Mouse (Mus musculus) erythroblast, embryonic 14.5 days (primary cell): ENCODE data around the gene Atp5d. TPM values are rescaled to one million over a fixed set of nuclear protein-coding genes. Genes with fewer than 3 reads are reported as not detected.

Experiments
- H3K27me3 ChIP-seq: 2 replicates; pipeline ENCODE4 v1.6.1; 2012; ENCODE audit warnings: inconsistent platforms; ENCODE audit not compliant: control insufficient read depth
- H3K36me3 ChIP-seq: 2 replicates; pipeline ENCODE4 v1.6.1; 2012; ENCODE audit warnings: mild to moderate bottlenecking, inconsistent platforms; ENCODE audit not compliant: control insufficient read depth
- H3K4me1 ChIP-seq: 2 replicates; pipeline ENCODE4 v1.6.1; 2012; ENCODE audit warnings: inconsistent platforms; ENCODE audit not compliant: control insufficient read depth
- H3K4me3 ChIP-seq: replicated peaks from 2 replicates; pipeline ENCODE3; 2012; ENCODE audit warnings: moderate library complexity, mild to moderate bottlenecking, inconsistent platforms
- H3K9me3 ChIP-seq: 2 replicates; pipeline ENCODE4 v1.6.1; 2012; ENCODE audit warnings: low read length, inconsistent platforms, mixed read lengths; ENCODE audit not compliant: control insufficient read depth
- GATA1 ChIP-seq: IDR thresholded peaks from 2 replicates; pipeline ENCODE4 v1.6.1; 2012; ENCODE audit warnings: low read length, inconsistent platforms, mixed read lengths
- TAL1 ChIP-seq: IDR thresholded peaks from 3 replicates; pipeline ENCODE4 v1.6.1; 2012; ENCODE audit warnings: low read length, inconsistent platforms, mixed read lengths
- polyA plus RNA-seq: library from polyadenylated mRNA; stranded (reverse); fragments of >175 nt; gene quantifications from 2 replicates; pipeline ENCODE4 v1.2.3, GENCODE M21; 2012

Atp5d gene
- polyA plus RNA-seq, 1 experiment = 144 TPM

DNA sequence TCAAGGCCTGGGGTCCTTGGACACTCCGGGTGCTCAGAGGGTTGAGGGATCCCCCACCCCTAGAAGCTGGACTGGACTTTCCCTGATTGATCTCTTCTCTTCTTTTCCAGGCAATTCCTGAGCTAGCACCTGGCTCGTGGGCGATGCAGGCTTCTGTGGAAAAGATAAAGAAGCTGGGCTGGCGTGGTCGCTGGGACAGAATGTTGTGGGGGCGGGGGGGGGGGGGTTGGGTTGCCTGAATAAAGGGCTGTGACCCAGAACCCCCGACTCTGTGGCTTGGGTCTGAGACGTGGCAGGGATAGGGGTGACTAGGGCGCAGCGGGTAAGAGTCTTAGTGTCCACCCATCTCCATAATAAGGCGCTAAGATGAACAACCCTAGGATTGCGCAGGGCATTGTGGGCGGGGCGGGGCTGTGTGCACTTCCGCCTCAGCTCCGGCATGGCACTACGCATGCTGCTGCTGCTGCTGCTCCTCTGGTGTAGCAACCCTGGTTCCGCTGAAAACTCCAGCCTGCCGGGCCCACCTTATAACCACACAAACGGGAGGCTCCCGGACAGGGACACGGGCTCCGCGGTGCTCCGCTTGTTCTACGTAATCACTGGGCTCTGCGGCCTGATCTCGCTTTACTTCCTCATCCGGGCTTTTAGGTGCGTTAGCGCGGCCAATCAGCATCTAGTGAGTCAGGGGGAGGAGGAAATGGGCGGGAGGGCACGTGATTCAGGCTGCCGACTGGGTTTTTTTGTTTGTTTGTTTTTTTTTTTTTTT, 34.3 kb downstream of the Atp5d start, which contains the start of gene 1600002K03Rik:
TSS of gene 1600002K03Rik (plus strand) at position 418 of the 766 bp plus-strand sequence.
- peaks cover 4% of the 10 kb centered on the region for H3K27me3 ChIP-seq
- H3K4me1 ChIP-seq = peaks cover 64% of the 10 kb centered on the region
- peak within 1 kb of the TSS; percentile 83 for H3K4me3 ChIP-seq
- peaks cover 43% of the 10 kb centered on the region for H3K36me3 ChIP-seq
- TF ChIP-seq TAL1 = no peak
- no peak for TF ChIP-seq GATA1
- H3K9me3 ChIP-seq = peaks cover 26% of the 10 kb centered on the region

DNA sequence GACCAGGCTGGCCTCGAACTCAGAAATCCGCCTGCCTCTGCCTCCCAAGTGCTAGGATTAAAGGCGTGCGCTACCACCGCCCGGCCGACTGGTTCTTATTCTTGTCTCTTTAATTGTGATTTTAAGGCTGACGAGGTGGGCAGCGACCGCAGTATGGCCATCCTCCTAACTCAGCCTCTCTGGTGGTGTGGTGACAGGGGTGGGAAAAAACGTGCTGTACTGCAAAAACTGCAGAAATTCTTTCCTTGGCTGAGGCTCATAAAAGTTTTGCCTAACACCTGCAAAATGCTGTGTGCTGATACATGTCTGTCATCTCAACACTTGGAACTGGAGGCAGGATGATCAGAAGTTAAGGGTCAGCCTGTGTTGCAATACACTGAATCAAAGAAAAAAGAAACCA, 34.9 kb downstream of the Atp5d start:
- H3K9me3 ChIP-seq = peaks cover 26% of the 10 kb centered on the region
- peaks cover 61% of the 10 kb centered on the region for H3K4me1 ChIP-seq
- peaks cover 11% of the 10 kb centered on the region for H3K27me3 ChIP-seq
- TF ChIP-seq TAL1 (no peak), GATA1 (no peak)
- H3K4me3 ChIP-seq = peak overlapping the region; percentile 83
- H3K36me3 ChIP-seq = peaks cover 43% of the 10 kb centered on the region

DNA sequence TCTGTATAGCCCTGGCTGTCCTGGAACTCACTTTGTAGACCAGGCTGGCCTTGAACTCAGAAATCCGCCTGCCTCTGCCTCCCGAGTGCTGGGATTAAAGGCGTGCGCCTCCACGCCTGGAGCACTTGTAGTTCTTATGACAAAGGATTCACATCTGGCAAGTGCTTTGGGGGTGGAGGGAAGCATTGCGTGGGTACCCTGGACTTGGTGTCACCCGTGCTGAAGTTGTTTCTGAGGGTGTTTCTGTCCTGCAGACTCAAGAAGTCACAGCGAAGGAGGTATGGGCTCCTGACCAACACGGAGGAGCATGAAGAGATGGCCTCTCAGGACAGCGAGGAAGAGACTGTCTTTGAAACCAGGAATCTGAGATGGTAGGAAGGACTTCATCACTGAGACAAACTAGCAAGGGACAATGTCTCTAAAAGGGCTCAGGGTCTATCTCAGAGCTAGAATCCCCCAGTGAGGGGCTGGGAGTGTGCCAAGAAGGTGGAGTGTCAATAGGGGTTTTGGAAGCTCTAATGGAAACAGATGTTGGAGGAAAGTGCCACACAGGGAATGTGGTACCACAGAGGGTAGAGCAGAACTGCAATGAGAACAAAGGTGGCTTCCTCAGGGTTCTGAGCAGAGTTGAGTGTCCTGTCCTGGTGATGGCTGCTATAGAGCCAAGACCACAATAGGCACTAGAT, 35.7 kb downstream of the Atp5d start:
- peaks cover 18% of the 10 kb centered on the region for H3K27me3 ChIP-seq
- TF ChIP-seq TAL1 (no peak), GATA1 (no peak)
- no peak overlapping the region for H3K4me3 ChIP-seq
- H3K4me1 ChIP-seq = peaks cover 56% of the 10 kb centered on the region
- peaks cover 26% of the 10 kb centered on the region for H3K9me3 ChIP-seq
- peaks cover 43% of the 10 kb centered on the region for H3K36me3 ChIP-seq

DNA sequence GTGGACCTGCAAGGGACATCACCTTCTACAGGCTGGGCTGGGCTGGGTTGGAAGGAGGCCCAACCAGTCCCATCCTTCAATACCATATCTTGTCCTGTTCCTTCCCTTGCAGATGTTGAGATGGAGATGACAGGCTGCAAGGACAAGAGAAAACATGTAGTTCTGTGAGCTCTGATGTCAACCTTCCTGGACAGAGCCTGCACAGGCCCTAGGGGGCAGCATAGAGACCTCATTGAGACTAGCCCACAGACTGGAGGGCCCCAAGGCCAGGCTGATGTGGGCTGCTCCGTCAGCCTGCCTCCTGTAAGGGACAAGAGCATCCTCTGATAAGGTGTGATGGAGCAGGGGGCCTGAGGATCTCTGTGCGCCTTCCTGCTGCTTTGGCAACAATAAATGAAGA, 36.3 kb downstream of the Atp5d start:
- Histone ChIP-seq H3K9me3 (peaks cover 25% of the 10 kb centered on the region), H3K4me1 (peaks cover 54% of the 10 kb centered on the region), H3K27me3 (peaks cover 24% of the 10 kb centered on the region), H3K4me3 (no peak overlapping the region), H3K36me3 (peaks cover 37% of the 10 kb centered on the region)
- TF ChIP-seq TAL1 = no peak
- no peak for TF ChIP-seq GATA1

DNA sequence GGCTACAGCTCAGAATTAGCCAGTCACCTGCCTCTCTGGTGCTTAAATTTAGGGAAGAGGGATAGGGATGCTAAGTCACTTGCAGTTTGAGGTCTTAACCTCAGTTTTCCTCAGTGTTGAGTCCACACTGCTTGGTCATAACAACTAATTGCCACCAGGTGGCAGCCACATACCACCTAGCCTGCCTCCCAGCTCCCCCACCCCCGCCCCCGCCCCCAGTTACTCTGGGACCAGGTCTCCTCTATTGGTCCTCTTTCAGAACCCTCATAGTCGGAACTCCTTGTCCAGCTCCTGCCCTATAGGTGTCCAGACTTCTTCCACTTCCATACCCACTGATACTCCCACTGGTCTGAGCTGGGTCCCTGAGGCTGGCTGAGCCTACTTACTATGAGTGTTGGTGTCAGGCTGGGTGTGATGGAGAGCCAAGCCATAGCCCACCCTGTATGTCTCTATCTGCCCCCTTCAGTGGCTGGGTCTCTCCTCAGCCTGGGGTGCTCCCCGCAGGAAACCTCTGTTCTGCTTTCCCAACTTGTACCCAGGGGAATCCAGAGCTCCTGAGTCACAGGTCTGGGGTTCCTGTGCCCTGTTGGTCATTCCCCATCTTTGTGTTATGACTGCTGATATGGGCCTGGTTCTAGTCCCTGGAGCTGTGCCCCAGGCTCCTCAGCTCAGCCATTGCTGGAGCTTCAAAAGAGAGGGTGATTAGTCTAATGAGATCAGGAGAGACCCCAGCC, 37.3 kb downstream of the Atp5d start:
- Histone ChIP-seq H3K36me3 (peaks cover 27% of the 10 kb centered on the region), H3K4me3 (no peak overlapping the region), H3K9me3 (peaks cover 15% of the 10 kb centered on the region), H3K4me1 (peaks cover 48% of the 10 kb centered on the region), H3K27me3 (peaks cover 34% of the 10 kb centered on the region)
- no peak for TF ChIP-seq TAL1

DNA sequence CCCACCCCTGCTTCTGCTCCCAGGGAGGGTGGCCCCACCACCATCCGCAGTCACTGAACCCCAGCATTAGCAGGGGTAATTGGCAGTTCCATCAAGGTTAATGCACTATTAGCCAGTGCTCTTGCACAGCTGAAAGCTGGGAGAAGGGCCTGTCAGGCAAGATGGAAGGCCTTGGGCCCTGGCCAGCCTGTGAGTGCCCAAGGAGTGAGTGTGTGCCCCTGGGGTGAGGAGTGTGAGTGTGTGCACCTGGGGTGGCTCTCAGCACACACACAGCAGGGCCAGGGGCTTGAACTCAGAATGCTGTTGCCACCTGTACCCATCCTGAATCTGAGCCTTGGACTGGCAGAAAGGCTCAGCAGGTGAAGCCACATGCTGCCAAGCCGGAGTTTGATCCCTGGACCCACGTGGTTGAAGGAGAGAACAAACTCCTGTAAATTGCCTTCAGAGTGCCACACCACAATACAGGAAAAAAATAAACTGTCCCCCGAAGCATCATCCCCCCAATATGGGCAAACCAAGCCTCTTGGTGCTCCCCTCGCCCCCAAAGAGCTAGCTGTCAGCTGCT, 37.9 kb downstream of the Atp5d start:
- Histone ChIP-seq H3K27me3 (peaks cover 41% of the 10 kb centered on the region), H3K4me3 (no peak overlapping the region), H3K4me1 (peaks cover 46% of the 10 kb centered on the region), H3K9me3 (peaks cover 10% of the 10 kb centered on the region), H3K36me3 (peaks cover 21% of the 10 kb centered on the region)
- TF ChIP-seq GATA1 (no peak), TAL1 (no peak)

DNA sequence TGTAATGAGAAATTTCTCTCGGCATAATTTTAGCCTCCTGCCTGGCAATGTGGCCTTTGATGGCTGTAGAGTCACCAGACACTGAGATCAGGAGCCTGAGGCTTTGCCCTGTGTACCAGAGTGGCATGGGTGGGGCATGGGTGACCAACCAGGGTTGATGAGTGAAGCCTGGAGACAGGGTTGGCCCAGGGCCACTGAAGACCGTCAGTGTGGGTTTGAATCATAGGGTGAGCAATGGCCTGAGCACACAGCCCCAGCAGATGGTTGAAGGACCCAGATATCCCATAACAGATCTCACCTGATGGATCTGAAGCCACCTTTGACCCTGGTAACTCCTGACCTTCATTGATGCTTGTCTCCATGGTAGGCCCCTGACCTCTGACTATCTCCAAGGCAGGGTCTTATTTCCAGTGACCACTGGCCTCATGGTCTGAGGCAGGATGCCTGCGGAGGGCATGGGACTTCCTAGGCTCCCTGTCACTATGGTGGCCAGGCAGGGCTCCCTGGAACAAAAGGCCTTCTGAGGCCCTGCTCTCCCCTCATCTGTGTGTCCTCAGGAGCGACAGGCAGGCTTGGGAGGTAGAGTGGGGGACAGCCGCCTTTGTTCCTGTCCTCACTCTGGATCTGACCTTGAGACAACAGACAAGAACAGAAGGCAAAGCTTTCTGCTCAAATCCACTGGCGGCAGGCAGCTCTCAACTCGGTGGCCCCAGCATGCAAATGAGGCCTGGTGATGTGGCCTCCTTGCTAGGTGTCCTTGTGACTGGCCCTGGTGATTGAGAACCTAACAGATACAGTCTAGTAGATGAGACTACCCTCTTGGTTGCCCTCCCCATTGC, 39.2 kb downstream of the Atp5d start:
- Histone ChIP-seq H3K4me1 (peaks cover 33% of the 10 kb centered on the region), H3K36me3 (peaks cover 9% of the 10 kb centered on the region), H3K27me3 (peaks cover 54% of the 10 kb centered on the region), H3K9me3 (no peaks in the 10 kb centered on the region), H3K4me3 (no peak overlapping the region)
- TF ChIP-seq GATA1 (no peak), TAL1 (no peak)
